Mouse (Mus musculus): ENCODE measurements at regions not wholly inside any gene's neighbourhood (a gene's known extent, or its start where the extent isn't known, plus 50 kb on each side); places are given as distances from the start of the nearest gene placed in this dataset.

DNA sequence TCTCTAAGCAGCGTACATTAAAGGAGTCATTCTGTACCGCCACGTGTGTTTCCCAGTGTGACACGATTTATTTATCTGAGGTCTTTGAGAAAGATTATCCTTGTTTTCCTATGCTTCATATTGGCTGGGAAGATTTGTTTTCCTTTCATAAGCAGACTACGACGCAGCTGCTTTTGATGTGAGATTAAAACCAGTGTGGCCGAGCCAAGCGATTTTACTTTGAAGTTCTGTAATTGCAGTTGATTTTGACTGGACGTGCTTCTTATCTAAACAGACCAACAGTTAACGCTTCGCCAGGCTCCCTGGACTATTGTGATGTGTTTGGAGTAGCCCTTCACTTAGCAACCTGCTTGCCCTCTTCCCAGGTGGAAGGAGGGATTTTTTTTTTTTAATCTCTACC, 120.6 kb downstream of the Dact1 start:
- DNase-seq = peak; percentile 13

DNA sequence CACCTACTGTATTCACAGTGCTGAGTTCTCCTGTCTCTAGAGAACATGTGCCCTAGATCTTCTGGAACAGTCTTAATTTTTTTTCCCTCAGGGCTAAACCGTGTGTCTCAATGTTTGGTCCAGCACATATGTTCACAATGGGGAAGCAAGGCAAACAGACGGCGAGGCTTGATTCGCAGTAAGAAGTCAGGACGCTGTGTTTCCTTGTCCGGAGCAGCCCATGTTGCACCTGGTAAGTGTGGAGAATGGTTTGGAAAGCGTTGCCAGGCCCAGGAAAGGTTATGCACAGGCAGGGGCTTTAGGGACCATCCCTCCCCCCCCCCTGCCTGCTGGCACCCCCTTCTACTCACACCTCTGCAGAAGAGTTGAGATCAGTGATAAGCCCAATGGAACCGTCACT, 121.4 kb downstream of the Dact1 start:
- peak; percentile 83 for DNase-seq

DNA sequence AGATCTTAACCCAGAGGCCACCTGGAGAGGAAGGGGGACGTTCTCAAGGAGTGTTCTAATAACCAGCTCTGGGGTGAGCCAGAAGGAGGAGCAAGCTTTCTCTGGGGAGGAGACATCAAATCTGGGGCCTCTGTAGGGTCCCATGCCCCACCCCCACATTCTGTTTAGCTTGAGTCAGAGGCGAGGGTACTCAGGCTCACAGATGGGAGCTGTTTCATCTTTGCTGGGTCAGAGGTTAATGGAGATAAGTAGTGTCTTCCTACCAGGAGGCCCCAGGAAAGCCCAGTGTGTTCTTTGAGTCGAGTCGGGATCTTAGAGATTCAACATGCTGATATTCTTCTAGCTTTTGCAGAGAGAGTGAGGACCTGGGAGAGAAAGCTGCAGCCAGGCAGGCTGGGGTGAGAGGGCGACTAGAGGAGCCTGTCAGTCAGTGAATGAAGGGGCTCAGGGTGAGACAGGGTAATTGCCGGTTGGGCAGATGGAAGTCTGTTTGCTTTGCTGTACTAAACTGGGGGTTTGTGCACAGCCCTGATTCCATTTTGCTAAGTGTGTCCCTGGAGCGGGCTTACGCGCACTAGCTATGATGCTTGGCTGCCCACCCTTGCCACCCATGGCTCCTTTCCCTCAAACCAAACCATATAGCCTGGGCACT, 124.0 kb downstream of the Dact1 start:
- no peak for DNase-seq

DNA sequence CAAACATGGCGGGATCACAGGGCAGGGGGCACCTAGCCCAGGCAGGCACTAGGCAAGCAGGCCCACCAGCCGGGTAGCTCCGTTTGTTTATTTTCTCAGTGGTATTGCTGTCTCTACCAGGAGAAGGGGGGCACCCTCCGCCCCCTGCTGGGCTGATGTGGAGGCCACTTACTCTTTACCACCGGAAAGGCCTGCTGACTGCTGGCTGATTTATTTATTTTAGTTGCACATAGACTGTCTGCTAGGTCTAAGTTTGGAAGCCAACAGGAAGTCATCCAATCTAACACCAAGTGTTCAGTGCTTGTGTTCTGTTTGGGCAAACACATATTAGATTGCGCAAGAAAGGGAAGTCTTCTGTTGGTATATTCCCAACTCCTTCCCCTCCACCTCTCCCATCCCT, 128.6 kb downstream of the Dact1 start:
- DNase-seq = no peak

DNA sequence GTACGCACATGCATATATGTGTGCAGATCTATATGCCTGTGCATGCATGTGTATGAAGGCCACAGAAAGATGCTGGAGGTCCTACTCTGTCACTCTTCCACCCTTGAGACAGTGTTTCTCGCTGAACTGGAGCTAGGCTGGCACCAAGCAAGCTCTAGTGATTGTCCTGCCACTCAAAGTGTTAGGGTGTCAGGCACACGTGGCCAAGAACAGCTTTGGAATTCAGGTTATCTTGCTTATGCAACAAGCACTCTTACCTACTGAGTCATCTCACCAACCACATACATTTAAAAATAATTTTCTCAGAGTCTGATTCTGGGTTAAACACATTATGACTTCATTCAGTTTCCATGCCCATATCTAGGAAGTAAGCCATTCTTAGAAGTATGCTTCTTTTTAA, 131.2 kb downstream of the Dact1 start:
- DNase-seq = no peak

DNA sequence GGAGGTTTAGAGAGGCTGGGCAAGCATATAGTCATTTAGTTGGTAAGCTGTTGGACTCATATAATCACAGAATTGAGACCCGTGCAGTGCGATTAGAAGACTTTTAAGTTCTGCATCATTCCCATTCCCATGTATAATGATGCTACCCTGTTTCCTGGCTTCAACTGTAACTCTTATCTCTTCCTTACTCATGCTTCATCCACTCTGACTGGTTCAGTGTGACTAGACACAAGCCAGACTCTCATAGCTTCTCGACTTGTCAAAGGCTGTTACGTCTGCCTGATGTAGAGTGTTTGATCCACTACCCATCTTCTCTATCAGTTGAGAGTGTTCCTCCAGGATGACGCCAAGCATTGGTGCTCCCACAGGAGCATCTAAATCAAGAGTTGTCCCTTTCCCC, 131.6 kb downstream of the Dact1 start:
- no peak for DNase-seq

DNA sequence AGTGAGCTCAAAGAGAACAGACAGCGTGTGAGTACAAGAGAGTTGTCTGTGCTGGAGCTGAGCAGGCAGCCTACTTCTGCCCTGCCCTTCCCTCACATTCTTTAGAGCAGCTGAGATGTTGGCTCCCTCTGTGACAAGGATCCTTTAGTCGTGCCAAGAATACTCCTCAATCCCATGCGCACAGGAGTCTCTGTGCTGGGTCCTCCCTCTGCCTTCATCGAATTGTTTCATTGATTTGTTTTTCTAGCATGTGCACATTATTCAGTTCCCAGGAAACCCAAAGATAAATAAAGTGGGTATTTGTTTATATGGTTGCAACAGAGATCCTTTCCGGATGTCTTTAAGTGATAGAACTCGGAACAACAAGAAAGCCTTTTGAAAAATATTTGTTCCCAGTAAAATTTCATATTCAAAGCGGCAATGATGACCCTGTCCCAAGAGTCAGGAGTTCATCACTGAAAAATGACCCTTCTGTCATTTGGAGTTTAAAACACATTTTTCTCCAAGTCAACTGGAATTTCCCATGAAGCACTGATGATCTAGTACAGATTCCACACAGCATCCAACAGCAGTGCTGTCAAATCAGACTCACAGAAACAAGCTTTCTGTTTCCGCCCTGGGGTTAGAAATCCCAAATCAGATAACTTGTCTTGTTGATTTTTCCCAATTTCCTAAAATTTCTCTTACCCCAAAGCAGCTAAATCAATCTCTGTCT, 136.7 kb downstream of the Dact1 start:
- DNase-seq = no peak

DNA sequence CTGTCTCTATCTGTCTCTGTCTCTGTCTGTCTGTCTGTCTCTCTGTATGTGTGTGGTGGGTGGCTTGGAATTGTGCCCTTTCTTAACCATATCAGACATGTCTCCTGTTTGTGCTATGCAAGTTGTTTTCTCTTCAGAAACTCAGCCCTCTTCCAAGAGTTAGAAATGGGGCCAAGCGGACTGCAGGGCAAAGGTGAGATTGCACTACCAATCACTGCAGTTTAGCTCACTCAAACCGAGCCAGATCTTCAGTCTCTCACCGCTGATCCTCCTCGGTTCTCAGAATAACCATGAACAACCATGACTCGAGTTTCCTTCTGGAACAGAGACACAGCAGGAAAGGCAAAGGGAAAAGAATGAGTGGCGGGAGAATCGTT, 137.2 kb downstream of the Dact1 start:
- no peak for DNase-seq

DNA sequence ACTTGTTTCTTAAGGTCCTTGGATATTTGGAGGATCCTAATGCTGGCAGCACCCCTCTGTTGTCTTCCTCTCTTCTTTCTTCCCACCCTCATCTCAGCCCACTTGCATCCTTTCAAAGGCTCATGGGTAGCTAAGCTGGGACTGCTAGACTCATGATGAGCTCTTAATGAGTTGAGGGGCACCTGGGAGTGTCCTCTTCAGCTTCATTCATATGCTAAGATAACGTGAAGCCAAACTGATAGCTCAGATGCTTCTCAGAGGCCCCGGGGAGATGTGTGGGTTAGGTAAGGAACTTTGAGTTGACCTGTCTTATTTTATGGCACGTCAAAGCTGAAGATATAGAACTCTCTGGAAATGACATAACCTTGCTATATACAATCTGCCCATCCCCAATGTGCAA, 139.3 kb downstream of the Dact1 start:
- DNase-seq = no peak

DNA sequence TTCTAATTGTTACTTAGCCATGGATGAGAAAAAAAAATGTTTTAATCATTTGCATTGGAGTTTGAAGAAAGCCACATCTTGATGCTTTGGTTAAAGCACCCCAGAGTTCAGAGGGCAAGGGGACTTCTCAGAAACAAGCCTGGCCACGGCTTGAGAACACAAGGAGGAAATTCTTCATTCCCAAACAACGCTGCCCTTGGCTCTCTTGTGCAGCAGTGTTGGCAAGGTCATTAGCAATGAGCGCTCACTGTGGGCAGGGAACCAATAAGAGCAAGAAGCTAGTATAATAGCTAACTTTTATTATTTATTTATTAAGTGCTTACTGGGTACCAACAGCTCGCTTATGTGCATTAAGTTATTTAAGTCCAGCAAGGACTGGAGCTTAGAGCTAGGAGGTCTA, 140.4 kb downstream of the Dact1 start:
- no peak for DNase-seq

DNA sequence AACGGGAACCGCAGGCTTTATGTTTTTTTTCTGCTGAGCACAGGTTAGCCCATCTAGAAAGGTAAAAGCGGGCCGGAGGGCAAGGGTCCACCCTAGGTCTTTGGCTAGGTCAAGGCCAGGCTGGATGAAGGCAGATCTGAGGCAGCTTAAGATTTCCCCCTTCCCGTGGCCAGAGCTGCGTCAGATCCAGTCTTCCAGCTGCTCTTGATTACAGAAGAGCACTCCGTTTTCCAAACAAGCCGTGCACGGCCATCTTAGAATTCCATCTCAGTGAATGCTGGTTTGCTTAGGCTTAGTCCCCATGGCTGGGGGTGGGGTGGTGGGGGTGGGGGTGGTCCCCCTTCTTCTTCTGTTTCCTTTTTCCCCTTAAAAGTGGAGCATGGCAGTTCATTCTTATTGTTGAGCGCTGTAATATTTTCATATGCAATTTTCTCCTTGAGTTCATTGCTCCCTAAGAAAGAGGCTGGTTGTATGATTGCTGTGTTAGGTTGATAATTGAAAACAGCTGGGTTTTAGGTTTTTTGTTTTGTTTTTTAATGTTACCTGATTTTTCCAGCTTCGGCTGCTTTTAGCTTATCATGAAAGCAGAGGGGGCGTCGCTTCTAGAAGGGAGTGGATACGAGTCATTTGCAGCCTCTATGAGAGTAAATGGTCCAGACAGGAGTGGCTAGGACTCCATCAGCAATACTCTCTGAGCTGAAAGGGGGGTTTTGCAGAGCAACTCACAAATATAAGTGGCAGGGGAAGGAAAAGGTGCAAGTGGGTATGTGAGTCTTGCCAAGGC, 141.2 kb downstream of the Dact1 start:
- DNase-seq = no peak

DNA sequence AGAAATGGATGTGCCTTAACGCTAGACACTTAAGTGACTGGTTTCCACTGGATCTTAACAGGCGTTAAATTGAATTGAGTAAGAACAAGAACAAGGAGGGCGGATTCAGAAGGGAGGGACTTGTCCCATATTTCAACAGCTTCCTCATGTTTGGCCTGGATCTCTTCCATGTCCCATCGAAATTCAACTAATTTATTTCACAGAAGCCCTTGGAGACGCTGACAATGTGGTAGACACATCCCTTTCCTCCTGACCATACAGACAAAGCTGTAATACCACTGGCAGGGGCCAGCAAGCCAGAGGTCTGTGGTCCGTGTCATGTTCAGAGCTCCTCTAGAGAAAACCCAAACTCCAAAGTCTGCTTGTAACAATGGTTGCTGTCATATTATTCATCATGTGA, 147.2 kb downstream of the Dact1 start:
- DNase-seq = no peak

DNA sequence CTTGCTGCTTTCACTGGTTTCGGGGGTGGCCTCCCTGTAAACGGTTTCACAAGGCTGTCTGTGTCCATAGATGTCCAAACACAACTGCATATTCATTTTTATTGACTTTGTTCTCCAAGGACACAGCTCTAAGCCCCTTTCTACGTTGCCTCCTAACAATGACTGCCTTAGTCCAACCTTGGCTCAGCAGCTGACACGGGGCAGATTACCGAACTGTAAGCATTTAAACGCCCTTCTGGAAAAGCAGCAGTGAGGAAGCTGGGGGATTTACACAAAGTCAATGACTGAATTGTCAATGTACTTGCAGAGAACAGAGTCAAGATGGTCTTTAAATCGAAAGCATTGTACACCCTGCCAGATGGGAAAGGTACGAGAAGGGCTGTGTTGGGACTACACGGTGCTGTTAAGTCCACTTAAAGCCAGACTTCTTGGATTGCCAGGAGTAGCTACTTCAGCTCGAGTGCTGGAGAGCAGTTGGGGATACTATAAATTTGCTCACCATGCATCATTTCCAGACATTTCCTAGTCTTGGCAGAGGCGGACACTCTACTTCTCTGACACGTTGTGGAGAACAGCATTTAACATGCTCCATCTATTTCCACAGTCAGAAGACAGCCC, 149.0 kb downstream of the Dact1 start:
- DNase-seq = no peak

DNA sequence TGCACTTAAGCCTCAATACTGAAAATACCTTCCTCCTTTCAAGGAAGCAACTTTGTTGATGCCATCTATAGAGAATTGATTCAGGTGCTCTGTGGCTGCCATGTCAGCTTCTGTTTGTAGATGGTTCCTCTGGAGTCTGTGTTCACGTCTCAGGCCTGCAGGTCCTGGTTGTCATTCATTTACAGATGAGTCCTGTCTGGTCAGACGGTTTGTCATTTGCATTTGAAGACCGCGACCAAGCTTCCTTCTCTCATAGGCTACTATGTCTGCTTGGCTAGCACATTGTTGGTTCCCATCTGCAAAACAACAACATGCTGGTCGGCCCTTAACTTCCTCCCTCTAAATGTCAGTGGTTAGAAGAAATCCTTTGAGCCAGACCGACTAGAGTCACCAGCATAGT, 151.0 kb downstream of the Dact1 start:
- DNase-seq = no peak

DNA sequence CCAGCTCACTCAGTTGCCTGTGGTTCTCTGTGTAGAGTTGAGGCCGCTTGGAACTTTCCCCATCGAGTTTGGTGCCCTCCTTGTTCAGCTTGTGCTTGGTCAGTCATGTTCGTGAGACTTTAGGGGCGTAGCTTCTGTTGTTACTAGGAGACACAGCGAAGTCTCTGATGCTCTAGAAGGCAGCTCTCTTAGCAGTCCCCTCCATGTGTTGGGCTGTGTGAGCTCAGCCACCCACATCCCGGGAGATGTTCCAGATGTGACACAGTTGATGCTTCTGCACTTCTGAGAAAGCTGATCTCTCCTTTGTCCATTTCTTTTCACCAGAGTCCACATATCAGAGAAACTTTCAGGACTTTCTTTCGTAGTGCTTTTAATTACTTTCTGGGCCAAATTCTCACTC, 158.1 kb downstream of the Dact1 start:
- no peak for DNase-seq

DNA sequence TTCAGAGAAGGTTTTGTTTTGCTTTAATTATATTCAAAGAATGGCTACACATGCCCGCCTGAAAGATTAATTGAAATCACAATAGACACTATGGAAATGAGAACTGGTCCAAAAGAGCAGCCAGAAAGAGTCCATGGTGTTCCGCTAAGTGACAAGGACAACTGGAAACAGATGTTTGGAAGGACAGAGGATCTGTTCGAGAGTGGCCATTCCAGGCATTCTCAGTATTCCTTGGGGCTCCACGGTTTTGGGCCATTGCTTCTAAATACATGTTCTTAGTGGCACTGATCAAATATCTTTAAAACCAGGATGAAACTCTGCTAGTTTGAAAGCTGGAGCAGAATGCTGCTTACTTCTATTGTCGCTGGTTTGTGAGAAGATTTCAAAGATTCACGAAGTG, 158.6 kb downstream of the Dact1 start:
- no peak for DNase-seq

DNA sequence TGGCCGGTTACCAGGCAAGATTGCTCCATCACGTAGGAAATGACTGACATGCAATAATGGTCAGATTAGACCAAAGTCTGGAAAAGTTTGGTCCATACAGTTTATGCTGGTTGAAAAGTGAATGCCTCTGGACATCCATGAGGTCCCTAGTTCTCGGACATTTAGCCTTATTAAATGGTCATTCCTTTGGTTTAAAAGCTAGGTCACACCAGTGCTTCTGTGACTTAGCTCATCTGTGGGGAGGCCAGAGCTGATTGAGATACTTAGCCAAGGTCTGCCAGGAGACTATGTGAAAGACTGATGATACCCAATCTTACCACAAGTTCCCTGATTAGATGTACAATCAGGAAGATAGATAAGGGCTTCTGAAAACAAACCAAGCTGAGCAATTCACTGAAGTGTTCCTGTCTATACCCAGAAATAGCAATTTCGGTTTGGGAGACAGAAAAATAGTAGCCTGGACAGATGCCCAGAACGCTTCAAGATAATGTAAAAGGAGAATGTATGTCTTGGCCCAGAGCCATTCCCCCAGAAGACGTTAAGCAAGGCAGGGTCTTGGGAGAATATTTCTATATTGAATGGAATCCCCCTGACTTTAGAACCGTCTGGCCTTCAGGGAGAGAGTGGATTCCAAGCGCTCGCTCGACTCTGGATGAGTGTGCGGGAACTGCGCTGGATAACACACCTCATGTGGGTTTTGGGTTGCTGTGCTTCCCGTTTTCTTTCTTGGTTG, 161.5 kb downstream of the Dact1 start:
- no peak for DNase-seq

DNA sequence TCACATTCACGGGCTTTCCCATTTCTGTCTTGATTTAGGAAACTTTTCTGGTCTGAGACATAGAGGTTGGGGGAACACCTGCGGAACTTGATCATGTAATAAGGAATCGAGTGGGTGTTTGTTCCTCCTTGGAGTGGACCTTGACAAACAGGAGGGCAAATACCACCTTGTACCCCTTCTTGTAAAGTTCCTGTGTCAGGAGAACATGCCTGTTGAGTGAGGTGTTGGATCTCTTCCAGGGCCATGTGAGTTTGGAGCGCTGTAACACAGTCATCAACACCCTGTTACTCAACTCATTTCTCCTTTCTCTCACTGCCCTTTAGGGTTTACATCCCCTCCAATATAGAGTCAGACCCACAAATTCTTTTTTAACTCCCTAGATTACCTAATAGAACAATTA, 162.0 kb downstream of the Dact1 start:
- DNase-seq = no peak

DNA sequence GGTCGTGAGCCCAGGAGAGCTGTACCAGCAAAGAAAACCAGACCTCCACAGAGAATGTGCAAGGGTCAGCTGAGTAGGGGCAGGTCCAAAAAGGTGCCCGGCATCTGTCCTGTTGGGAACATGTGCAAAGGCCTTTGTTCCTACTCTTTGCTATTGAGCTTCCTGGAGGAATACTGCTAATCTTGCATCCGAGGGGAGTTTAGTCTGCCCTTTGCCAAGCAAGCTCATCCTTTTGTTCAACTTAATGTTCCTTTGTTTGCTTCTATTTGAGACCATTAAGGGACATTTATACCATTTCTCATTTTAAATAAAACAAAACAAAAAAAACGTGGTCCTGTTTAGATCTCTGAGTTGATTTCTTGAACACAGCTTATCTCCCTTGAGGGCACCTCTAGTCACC, 166.6 kb downstream of the Dact1 start:
- no peak for DNase-seq

DNA sequence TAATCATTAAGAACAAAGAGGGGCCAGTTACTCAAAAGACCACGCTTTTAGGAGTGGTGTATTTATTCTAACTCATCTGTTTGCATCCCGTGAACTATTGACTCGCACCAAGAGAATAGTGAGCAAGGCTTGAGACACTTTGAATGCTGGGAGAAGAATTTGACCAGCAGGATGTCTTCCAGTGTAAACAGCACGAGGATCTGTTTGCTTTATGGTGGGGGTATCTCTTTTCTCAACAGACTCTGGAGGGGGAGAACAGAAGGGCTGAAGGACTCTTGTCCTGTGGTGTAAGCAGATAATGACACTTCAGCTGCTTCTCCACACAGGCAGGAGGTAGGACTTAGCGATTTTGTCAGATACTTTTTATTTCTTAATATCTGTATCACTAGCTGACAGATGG, 168.0 kb downstream of the Dact1 start:
- no peak for DNase-seq

DNA sequence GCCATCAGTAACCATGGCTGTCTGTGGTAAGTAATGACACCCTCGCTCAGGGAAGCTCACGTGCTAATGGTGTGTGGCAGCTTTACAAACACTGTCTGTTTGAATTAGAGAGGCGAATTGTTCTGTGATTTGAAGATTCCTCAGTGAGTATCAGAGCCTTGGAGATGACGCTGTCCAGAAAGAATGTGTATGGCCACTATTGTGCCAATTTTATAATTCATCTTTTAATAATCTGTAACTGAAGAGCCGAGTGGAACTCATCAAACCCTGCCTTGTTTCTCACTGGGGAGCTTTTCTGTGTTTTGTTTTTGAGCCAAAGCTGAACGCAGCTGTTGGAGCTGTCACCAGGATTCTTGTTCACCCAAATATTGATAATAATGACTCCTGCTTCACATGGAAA, 171.7 kb downstream of the Dact1 start:
- DNase-seq = no peak

DNA sequence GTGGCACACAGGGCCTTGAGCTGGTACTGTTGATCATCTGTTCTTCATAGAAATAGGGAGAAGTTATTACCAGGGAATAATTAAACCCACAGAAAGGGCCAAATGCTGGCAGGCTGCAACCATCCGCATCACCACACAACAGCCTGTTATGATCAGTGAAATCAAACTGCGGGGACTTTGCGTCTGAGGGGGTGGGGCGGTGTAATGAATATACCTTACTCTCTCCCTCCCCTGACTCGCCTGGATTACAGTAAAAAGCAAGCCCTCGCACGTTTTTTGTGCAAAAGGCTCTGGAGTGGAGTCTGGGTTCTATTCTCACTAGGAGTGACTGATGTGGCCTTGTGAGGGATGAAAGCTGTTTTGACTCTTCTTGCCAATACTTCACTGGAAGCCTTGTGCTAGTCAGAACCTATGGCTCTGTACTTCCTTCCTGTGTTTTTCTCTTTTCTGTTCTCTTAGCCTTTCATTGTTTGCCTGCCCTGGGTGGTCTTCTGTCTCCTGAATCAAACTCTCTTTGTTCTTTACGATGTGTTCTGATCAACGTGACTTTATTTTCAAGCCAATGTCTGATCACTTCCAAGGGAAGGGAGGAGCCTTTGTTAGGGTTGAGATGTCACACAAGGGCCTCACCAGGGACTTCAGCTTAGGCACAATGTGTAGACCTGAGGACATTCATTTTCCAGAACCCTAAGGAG, 172.4 kb downstream of the Dact1 start:
- no peak for DNase-seq

DNA sequence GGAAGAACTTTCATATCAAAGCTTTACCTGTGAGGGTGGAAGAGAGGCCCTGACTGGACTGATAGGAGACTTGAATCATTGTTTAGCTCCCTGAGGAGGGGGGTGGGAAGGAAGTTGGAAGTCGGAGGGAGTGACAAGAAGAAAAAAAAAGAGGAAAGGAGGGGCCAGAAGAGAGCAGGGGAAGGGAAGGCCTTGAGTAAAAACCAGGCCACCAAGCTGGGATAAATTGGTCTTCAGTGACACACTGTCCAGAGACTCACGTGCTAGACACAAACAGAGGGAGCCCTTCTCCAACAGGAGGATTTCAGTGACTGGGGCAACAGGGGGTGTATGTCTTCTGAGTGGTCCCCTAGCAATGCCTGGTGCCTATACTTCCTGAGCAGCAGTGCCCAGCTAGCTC, 172.9 kb downstream of the Dact1 start:
- no peak for DNase-seq

All from cerebellum, adult 11 months (tissue).